Mouse (Mus musculus) limb, embryonic 10.5 days (tissue): ENCODE results near the gene Olr1. TPM values are rescaled to one million over a fixed set of nuclear protein-coding genes. Genes with fewer than 3 reads are reported as not detected.

ENCODE experiments used
- polyA plus RNA-seq: library from polyadenylated mRNA; unstranded; fragments of >200 nt; fragmentation: Nextera tagmentation; extraction: Ambion mirVana; gene quantifications from 2 replicates; pipeline ENCODE4 v1.2.1, GENCODE M21; 2016

The Olr1 gene
- polyA plus RNA-seq, 1 experiment from 2014 or later: not detected

Other genes with a start within 250 kb of the Olr1 start
- 0.16 TPM in 1 of 2 replicates, not detected in the other for gene Cd69, start 231.7 kb downstream of the Olr1 start, polyA plus RNA-seq
- not detected in 2 replicates for gene 4922502D21Rik, start 175.4 kb downstream of the Olr1 start, polyA plus RNA-seq
- gene Clec12a, start 164.5 kb downstream of the Olr1 start, polyA plus RNA-seq: 0.11 and 0.51 TPM in 2 replicates
- gene Clec12b, start 121.3 kb downstream of the Olr1 start, polyA plus RNA-seq: not detected in 2 replicates
- 9.2 and 12.0 TPM in 2 replicates for gene Clec1b, start 109.9 kb downstream of the Olr1 start, polyA plus RNA-seq
- 0.20 and 0.21 TPM in 2 replicates for gene Clec9a, start 98.3 kb downstream of the Olr1 start, polyA plus RNA-seq
- 0.84 and 1.4 TPM in 2 replicates for gene Clec1a, start 55.2 kb downstream of the Olr1 start, polyA plus RNA-seq
- gene Tmem52b, start 5.4 kb upstream of the Olr1 start, polyA plus RNA-seq: not detected in 2 replicates
- gene Gabarapl1, start 26.0 kb upstream of the Olr1 start, polyA plus RNA-seq: 34.2 and 35.7 TPM in 2 replicates
- gene Klre1, start 70.7 kb upstream of the Olr1 start, polyA plus RNA-seq: not detected in 2 replicates
- not detected in 2 replicates for gene Klrd1, start 84.6 kb upstream of the Olr1 start, polyA plus RNA-seq
- gene Klrk1, start 116.7 kb upstream of the Olr1 start, polyA plus RNA-seq: not detected in 2 replicates
- not detected in 2 replicates for gene Klrc3, start 136.2 kb upstream of the Olr1 start, polyA plus RNA-seq
- not detected in 2 replicates for gene Klrc2, start 153.5 kb upstream of the Olr1 start, polyA plus RNA-seq
- not detected in 2 replicates for gene Klrc1, start 171.8 kb upstream of the Olr1 start, polyA plus RNA-seq
- not detected in 2 replicates for gene Klri1, start 210.0 kb upstream of the Olr1 start, polyA plus RNA-seq
- not detected in 2 replicates for gene Klri2, start 233.3 kb upstream of the Olr1 start, polyA plus RNA-seq